Mouse (Mus musculus) kidney, adult 2 months (tissue): ENCODE data around the gene Lgr4.

Experiments used
- CTCF ChIP-seq: fragments of 200-500 bp; conservative IDR thresholded peaks from 2 replicates; pipeline ENCODE4 v1.5.1; 2011; ENCODE audit warnings: low read depth, mild to moderate bottlenecking, control low read depth, low read length, moderate library complexity, mixed read lengths; ENCODE audit not compliant: insufficient read depth, insufficient read length
- POLR2A ChIP-seq: fragments of 200-500 bp; IDR thresholded peaks from one replicate; pipeline ENCODE4 v1.6.1; 2011; ENCODE audit warnings: low read depth, low read length, control low read depth

GRCm38 (mm10) chr2:109931978-109932780 is 14.7 kb downstream of the Lgr4 start:
- no peak for TF ChIP-seq POLR2A
- TF ChIP-seq CTCF = no peak
